Mouse (Mus musculus) heart, postnatal 4 days (tissue): ENCODE data around the gene Cxcr1. TPM values are rescaled to one million over a fixed set of nuclear protein-coding genes. Genes with fewer than 3 reads are reported as not detected.
A peak's percentile ranks its signal among the peaks of the same experiment; 100 is the strongest.

Experiments
- DNase-seq: peaks from one replicate; pipeline ENCODE4 v3.0.0; 2021
- total RNA-seq, 2 experiments: library from RNA; stranded (reverse); gene quantifications; 2 replicates each; pipeline ENCODE4 v1.2.3; 2021

Gene Cxcr1
- not detected for total RNA-seq

DNA sequence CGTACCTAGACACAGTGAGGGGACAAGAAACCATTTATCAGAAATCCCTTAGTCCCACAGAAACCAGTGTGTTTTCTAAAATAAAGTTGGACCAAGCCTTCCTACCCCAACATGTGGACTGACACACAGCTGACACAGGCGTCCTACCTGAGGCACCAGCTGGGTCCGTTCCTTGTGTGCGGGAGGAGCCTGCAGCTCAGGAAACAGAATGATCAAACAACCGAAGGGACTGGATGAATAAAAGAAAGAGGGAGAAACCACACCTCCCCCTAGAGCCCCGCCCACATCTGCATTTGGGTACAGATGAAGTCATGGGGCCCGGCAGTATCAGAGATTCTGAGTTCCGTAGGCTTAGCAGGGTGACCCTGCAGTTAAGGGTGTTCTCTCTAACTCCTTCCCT, at the start of gene Cxcr1:
TSS of gene Cxcr1 (minus strand) at position 187 of the 400 bp plus-strand sequence.
- no peak for DNase-seq

DNA sequence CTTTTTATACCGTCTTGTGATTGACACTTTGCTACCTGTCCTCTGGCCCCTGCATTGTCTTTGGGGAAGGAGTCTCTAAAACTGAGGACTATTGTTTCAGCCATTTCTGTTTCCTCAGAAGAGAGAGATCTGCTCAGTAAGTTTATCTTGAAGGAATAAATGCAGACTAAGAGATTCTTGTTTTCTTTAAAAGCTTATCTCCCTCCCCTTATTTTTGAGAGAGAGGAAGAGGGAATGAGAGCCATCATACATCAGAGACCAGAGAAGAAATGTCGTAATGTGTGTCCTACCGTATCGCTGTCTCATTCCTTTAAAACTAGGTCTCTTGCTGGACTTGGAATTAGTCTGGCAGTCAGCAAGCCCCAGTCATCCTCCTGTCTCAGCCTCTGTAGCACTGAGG, 46.4 kb upstream of the Cxcr1 start:
- DNase-seq, result no peak

DNA sequence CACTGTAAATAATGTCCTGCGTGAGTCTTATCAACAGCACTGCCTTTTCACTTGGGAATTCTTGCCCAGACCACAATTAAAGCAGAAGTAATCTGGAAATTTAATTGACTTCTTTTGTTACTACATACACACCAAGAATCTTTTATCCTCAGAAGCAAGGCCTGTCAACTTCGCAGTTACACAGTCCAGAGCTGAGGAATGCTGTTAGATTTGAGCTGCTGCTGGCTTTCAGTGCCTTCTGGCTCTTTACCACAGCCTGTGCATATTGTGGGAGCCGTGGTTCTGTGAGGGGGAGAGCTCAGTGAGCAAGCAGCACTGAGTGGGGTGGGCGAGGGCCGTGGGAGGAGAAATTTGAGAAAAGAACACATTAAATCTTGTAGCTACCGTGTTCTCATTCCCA, 45.9 kb upstream of the Cxcr1 start:
- peak; percentile 51 for DNase-seq

DNA sequence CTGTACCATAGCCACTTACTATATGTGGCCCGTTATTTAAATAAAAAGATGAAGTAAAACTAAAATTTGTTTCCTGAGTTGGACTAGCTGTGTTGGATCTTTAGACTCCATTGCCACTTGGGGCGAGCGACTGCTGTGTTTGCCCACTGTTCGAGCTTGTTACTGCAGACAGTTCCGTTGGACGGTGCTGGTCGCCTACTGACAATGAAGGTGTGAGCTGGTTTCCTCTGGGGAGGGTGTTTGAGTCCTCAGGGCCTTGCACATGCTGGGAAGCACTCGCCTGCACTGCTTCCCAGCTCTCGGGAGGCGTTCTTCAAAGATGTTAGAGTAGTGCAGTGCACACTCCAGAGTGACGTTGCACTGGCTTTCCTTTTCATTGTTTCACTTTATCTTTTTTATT, 45.2 kb upstream of the Cxcr1 start:
- DNase-seq, result peak; percentile 35

DNA sequence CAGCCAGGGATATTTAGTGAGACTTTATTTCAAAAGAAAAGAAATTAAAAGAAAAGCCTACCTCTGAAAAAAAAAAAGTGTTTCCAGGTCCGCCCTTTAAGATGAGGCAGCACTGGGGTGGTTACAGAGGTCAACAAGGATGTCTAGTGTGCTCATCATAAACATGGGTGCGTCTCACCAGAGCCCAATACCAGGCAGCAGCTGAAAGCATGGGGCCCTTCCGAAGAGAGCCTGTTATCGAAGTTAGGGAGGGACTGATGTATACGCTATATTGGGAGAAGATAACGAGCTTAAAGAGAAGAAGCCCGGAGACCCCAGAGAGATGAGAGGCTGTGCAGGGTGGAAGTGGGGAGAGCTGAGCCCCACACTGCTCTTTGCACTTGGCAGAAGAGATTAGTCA, 44.7 kb upstream of the Cxcr1 start:
- DNase-seq, result no peak

DNA sequence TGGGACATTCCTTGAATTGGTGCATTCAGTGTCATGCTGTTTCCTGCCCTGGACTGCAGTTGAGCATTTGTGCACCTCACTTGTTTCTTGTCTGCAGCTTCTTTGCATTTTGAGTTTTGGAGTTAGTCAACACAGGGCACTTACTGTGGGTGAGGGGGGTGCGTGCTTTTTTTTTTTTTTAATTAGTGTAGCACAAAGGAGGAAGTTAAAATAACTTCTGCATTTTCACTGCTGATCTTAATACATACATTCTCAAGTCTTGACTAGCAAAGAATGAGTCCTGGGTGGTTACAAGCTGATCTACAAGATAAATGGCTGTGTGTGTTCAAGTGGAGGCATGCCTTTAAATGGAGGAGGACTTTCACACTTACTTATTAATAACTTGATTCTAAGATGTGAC, 43.7 kb upstream of the Cxcr1 start:
- DNase-seq, result no peak

DNA sequence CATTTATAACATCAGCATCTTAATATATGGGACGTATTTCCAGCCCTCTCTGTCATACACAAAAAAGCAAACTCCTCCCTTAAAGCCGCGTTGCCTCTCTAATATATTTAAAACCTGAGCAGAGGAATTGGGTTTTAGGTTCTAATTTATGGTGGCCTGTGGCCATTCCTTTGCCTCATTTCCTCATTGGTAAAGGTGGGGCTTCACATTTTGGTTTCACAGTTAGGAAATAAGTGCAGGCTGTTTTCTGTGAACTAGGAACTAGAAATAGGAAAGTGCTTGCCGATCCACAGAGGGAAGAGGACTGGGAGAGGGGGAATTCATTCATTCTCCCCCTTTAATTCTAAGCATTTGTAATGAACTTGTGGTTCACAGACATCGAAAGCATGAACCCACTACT, 43.2 kb upstream of the Cxcr1 start:
- no peak for DNase-seq

DNA sequence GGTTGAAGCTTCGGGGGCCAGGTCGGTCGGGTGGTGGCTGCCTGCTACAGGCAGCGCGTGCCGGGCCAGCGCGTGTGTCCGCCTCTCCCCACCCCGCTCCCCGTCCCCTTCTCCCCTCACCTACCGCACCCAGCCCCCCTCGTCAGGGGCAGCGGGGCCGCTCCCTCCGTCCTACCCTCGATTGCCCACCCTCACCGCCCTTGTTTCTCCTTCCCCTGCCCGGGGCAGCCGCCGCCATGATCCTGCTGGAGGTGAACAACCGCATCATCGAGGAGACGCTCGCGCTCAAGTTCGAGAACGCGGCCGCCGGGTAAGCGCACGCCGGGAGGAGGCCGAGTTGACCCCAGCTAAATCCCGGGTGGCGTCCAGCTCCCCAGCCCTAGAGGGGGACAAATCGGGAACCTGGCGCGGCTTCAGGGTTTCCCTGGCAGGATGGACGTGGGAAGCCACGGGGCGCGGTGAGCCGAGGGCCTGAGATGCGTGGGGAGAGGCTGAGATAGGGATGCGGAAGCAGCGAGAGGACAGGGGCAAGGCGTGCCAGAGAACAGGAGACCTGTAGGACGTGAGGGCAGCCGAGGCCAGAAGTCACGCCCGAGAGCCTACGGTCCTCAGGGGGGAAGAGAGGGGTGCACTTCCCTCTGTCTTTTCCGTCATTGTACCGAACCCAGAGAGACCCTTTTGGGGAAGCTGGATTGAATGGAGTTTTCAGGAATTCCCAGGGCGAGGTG, 42.3 kb upstream of the Cxcr1 start:
- DNase-seq, result no peak

DNA sequence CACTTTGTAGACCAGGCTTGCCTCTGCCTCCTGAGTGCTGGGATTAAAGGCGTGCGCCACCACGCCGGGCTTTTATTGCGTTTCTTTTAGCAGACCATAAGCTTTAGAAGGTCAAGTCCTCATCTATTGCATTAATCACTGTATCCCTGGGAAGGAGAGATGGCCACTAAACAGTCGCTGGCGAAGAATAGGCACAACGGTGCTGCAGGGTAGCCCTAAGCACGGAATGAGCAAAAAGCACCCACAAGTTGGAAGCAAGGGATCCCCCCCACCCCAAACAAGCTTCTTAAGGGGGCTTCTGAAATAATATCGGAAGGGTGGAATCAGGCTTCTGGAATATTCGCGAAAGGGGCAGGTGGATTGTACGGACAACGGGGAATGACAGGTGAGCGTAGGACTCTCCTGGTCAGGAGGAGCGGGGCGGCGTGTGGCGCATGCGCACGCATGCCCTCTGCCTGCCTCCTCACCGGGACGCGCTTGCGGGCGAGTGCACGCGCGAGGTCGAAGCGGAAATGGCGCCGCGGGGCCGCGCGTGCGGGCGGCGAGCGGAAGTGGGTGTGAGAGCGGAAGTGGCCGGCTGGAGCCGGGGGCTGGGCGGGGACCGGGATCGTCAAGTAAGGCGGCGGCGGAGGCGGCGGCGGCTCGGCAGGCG, 41.6 kb upstream of the Cxcr1 start, which contains the start of gene Arpc2:
TSS of gene Arpc2 (plus strand) at position 147 of the 652 bp plus-strand sequence.
- DNase-seq, result peak; percentile 97

DNA sequence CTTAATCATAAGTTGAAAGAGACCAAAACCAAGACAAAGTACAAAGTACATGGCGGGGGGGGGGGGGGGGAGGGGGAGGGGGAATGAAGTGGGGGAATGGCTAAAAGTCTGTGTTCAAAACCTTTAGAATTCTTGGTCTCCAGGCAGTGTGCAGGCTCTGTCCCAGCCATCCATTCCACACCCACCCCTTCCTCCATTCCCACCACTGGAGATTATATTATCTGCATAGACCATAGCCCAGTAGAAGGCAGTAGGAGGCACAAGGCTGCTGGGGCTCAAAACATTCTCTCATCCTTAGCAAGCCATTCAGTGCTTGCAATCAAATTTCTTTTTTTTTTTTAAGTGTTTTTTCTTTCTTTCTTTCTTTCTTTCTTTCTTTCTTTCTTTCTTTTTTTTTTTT, 36.6 kb upstream of the Cxcr1 start:
- DNase-seq, result no peak

DNA sequence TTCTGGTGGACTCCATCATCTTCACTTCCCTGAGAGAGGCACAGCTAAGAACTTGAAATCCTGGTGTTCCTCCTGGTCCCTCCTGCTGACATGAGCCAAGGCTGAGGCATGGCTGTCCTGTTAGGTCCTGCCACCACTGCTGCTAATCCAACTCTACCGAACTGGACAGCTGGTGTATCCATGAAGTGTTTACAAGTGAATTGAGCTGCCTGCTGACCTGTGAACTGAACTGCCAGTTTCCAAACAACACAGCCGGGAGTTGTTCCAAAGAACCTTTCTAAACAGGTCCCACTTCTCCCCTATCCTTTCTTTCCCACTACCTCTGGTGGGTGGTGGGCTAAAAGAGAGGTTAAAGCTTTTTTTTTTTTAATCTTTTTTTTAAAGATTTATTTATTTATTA, 35.5 kb upstream of the Cxcr1 start:
- DNase-seq, result no peak

DNA sequence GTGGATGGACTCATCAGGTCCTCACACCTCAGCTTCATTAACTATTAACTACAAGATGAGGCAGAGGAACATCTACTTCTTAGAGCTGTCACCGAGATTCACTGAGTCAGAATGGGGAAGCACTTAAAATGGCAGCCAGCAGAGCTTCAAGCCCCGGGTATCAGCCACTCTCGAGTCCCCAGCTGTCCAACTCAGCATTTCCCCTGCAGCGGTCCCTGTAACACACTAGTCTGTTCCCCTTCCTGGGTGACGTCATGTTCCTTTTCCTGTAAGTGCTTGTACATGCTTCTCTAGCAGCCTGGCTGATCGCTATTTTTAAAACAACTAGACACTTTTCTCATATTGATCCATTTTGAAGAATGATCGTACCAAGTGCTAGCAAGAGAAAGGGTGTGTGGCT, 32.9 kb upstream of the Cxcr1 start:
- peak; percentile 48 for DNase-seq

DNA sequence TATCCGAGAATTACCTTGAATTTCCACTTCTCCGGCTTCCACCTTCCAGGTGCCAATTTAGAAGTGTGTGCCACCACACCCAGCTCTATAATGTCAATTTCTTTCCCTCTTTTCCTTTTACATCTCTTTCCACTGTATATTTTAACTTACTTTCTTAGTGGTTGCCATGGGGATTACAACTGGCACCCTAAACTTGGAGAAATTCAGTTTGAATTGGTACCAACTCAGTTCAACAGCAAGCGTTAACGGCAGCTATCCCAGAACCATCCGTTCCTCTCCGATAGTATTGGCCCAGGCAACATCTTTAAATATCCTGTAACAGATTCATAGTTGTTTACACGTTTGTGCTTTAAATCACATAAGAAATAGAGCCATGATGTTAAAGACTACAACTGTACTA, 25.5 kb upstream of the Cxcr1 start:
- no peak for DNase-seq

DNA sequence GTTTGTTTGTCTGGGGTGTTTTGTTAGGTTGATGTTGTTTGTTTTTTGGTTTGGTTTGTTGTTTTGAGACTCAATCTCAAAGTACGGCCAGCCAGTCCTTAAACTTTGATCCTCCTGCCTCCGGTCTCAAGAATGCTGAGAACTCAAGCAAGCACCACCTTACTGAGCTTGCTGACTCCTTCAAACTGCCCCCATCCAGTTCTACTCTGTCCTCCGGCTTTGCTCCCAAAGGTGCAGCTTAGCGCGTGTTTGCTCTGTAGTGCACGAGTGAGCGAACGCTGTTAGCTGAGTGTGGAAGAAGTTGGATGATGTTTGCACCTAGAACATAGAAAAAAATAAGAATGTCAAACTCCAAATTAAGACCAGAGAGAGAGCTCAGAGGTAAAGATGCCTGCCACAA, 14.5 kb upstream of the Cxcr1 start:
- DNase-seq, result no peak

DNA sequence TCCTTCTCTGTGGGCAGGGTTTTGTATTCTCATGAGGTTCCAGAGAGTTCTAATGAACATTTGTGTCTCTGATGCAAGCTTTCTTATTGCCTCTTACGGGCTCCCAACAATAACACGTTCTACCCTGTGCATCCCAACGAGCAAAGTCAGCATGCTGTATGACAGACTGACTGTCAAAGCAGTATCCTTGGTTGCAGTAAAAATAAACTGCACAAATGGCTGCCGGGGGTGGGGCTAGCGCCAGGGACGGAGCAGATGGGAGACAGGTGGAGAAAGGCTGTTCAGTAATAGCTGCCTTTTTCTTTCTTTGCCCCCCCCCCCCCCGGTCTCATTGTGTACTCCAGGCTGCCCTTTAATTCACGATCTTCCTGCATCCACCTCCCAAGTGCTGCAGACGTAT, 13.5 kb upstream of the Cxcr1 start:
- no peak for DNase-seq

DNA sequence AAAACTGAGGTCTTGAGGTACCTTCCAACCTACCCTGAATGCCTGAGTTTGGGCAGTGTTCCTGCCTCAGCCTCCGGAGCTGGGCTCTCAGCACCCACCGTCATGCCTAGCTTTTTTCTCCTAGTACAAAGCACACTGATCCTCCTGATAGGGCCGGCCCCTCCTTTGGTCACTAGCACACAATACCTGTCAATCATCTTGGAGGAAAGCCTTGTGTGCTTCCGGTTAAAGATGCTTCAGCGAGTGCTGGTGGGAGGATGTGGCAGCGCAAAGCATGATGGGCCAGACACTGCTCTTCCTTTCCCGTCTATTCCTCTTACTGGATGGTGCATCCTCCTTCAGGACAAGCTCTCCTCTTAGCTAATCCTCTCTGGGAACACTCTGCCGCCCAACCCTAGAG, 12.2 kb upstream of the Cxcr1 start:
- no peak for DNase-seq

DNA sequence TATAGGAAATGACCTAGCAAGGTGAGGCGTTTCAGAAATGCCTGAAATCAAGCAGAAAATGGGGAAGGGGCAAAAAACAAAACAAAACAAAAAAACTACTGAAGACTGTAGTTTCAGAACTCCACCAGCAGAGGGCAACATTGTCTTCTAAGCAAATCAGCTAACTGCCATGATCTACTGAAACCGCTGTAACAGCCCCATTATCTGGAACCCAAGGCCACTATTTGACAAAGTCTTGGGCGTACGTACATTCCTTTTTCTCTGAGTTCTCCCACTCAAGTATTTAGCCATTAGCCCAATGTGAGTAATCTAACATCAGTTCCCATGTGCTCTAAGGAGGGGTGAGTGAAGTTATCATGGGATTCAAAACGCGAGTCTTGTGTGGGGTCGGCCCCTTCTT, 11.4 kb upstream of the Cxcr1 start:
- peak; percentile 46 for DNase-seq

DNA sequence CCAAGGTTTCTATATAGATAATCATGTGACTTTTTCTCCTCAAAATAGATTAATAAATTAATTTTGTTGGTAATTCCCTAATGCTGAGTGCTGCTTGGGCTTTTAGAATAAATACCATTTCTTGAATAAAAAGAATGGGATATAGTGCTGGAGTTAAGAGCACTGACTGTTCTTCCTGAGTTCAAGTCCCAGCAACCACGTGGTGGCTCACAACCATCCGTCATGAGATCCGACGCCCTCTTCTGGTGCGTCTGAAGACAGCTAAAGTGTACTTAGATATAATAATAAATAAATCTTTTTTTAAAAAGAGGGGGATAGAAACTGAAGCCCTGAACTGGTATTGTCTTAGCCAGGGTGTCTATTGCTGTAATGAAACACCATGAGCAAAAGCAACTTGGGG, 9.0 kb upstream of the Cxcr1 start:
- DNase-seq, result no peak

DNA sequence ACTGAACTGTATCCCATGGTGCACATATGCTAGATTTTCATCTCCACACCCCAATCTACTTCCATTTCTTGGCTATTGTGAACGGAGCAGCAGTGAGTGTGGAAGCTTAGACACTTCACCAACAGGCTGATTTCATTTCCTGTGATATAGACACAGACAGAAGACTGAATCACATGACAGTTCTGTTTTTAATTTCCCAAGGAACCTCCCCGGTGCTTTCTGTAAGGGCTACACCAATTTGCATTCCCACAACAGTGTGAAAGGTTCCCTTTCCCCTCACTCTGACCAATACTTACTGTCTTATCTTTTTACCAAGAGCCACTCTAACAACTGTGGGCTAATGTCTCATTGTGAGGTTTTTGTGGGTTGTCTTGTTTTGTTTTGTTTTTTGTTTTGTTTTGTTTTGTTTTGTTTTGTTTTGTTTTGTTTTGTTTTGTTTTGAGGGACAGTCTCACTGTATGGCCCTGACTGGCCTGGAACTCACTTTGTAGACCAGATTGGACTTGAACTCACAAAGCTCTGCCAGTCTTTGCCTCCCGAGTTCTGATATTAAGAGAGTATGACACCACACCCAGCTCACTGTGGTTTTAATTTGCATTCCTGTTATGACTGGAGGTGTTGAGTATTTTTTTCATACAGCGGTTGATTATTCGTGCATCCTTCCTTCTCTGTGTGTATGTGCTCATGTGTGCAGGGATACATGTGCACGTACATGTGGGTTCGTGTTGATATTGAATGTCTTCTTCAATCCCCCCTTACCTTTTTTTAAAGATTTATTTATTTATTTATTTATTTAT, 6.8 kb upstream of the Cxcr1 start:
- DNase-seq, result no peak

DNA sequence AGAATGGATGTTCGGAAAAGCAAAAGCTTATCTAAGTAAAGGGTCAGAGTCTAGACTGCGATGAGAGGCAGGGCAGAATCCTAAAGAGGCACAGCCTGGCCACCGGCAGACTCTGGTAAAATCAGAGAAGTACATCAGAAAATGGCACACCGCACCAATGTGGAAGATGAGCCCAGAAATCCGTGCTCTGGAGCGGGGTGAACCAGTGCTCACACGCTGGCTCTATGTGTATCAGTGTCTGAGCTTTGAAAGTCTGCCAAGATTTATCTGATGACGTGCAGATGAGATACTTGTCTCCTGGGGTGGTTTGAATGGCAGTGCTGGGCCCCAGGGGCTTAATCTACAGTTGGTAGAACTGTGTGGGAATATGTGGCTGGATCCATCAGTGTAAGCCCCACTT, 4.6 kb upstream of the Cxcr1 start:
- no peak for DNase-seq

DNA sequence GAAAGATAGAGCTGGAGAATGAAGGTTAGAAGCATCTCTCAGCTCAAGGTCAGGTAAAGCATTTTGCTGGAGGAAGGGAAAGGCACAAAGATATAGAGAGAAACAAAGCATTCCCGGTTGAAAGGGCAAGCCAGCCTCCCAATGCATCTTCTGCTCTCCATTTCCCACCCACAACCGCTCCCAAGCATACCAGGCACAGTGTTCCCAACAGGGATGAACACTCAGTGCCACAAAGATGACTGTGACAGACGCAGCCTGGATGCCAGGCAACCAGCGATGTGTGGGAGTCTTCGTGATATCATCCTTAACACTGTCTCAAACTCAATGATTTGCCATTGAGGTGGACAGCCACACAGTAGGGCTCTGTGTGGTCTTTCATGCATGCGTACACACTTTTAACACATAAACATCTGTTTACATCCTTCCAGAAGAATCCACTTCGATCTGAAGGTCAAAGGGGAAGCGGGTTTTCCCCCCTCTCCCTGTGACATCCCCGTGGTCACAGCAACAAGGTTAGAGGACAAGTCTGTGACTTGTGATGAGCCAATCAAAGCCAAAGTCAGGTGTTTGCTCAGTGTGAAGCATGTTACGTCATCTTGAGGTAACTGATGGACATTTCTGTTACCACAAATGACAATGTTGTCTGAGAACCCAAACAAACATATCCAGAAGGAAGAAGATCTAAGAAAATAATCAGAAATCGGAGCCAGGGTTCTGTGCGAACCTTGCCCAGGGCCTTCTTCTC, 3.5 kb upstream of the Cxcr1 start:
- DNase-seq, result no peak

DNA sequence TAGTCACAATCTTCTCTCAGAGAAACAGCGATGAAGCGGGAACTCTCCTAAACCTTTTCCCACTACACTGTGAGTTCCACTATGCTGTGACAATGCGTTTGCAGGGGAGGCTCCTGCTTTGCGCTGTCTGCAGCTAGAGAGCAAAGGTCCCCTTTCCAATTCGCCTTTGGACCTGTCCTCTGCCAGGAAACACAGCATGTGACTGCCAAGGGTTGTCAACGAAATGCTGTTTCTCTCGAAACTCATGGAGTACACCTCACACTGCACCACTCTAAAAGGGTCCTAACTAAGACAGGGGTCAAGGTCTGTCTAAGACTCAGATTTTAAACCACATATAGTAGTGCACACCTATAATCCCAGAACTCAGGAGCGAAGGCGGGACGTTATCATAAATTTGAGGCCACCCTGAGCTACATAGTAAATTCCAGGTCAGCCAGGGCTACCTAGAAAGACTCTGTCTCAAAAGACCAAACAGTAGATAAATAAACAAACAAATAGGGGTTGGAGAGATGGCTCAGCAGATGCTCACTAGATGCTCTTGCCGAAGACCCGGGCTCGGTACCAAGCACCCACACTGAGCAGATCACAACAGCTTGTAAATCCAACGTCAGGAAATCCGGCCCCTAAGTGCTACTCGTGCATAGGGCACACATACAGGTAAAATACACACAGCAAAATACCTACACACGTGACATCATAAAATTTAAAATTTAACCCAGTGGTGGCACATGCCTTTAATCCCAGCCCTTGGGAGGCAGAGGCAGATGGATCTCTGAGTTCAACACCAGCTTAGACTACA, 2.4 kb upstream of the Cxcr1 start:
- DNase-seq, result no peak
